Mouse (Mus musculus): ENCODE data around the gene Tinag.

DNA sequence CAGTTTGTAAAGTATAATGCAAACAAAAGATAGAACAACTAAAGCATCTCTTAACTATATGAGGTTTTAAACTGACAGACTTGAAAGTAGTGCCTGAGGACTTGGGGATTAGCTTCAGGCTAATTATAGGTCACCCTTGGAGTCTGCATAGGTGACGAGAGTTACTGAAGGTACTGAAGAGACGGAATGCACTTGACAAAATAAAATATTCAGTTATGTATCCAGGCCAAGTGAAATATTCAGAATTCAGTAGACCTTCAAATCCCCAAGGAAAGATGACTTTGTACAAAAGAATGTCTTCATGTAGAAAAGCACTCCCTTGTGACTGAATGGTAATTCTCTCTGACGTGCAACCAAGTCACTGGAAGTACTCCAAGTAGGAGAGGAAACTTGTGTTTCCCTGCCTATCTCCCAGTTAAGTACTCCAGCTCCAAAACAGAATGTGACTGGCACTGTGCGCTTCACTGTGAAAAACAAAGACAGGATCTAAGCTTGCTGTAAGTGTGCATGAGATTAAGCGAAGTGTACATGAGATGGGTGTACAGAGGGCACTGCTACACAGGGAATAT lies 130.4 kb downstream of the Tinag start:
- no peak for TF ChIP-seq CTCF (IDR thresholded peaks at IDR 0.05; ENCODE audit: insufficient read depth, low read length)
- no peak for TF ChIP-seq POLR2A (IDR thresholded peaks at IDR 0.05; ENCODE audit: borderline replicate concordance, extremely low read depth, low read depth, low read length)

All from lung, adult 2 months (tissue).